Mouse (Mus musculus): ENCODE results near the gene Astn2. TPM values are rescaled to one million over a fixed set of nuclear protein-coding genes. Genes with fewer than 3 reads are reported as not detected.

Gene Astn2
- total and polyA plus RNA-seq, 3 experiments, result not detected

- no peak for DNase-seq (ENCODE audit: low read depth, low spot score)
- H3K27me3 ChIP-seq (ENCODE audit: control insufficient read depth in 1 of 2, insufficient read depth in 2 of 2, low read length in 2 of 2), result no peaks in the 10 kb centered on the region
- H3K4me1 ChIP-seq (ENCODE audit: control insufficient read depth in 1 of 2, insufficient read depth in 2 of 2, low read length in 2 of 2), result no peaks in the 10 kb centered on the region
- H3K9ac ChIP-seq (ENCODE audit: control insufficient read depth, low read depth, low read length, poor library complexity, severe bottlenecking), result no peak overlapping the region
- H3K36me3 ChIP-seq (ENCODE audit: control insufficient read depth in 1 of 2, insufficient read depth in 2 of 2, low read length in 2 of 2), result no peaks in the 10 kb centered on the region
- H3K9me3 ChIP-seq (replicated peaks; ENCODE audit: insufficient read depth, low read length), result no peaks in the 10 kb centered on the region
- H3K4me3 ChIP-seq (ENCODE audit: control insufficient read depth in 1 of 2, insufficient read depth in 1 of 2, low read depth in 2 of 2, low read length in 2 of 2), result no peak overlapping the region
- H3K27ac ChIP-seq (ENCODE audit: control insufficient read depth, low read depth, low read length), result no peak overlapping the region
- no peak for TF ChIP-seq HCFC1 (IDR thresholded peaks at IDR 0.05; ENCODE audit: low read depth, low read length)
- TF ChIP-seq USF2 (IDR thresholded peaks at IDR 0.05; ENCODE audit: borderline replicate concordance in 1 of 2, insufficient read depth in 1 of 2, low read depth in 1 of 2, low read length in 2 of 2), result no peak
- no peak for TF ChIP-seq MAFK (IDR thresholded peaks at IDR 0.05; ENCODE audit: borderline replicate concordance, low read depth, low read length)
- TF ChIP-seq GATA1 (IDR thresholded peaks at IDR 0.05; ENCODE audit: low read depth, low read length), result no peak
- TF ChIP-seq MEF2A (IDR thresholded peaks at IDR 0.05; ENCODE audit: extremely low read depth, insufficient replicate concordance, low read depth, low read length, poor library complexity, severe bottlenecking), result no peak
- TF ChIP-seq RCOR1 (IDR thresholded peaks at IDR 0.05; ENCODE audit: low read depth, low read length), result no peak
- TF ChIP-seq MYB (IDR thresholded peaks at IDR 0.05; ENCODE audit: low read depth, low read length), result no peak
- no peak for TF ChIP-seq TAL1 (IDR thresholded peaks at IDR 0.05; ENCODE audit: low read length)
- no peaks in the 10 kb centered on the region for H3K79me2 ChIP-seq (ENCODE audit: control insufficient read depth, insufficient read depth, low read length, poor library complexity)
These were observed 26.8 kb upstream of the Astn2 start for GRCm38 (mm10) chr4:66431256-66431655.

GRCm38 (mm10) chr4:66425804-66426203, 21.4 kb upstream of the Astn2 start:
- H3K4me1 ChIP-seq (ENCODE audit: control insufficient read depth in 1 of 2, insufficient read depth in 2 of 2, low read length in 2 of 2), result no peaks in the 10 kb centered on the region
- no peak overlapping the region for H3K9ac ChIP-seq (ENCODE audit: control insufficient read depth, low read depth, low read length, poor library complexity, severe bottlenecking)
- no peaks in the 10 kb centered on the region for H3K79me2 ChIP-seq (ENCODE audit: control insufficient read depth, insufficient read depth, low read length, poor library complexity)
- H3K27ac ChIP-seq (ENCODE audit: control insufficient read depth, low read depth, low read length), result no peak overlapping the region
- TF ChIP-seq MYC (IDR thresholded peaks at IDR 0.05; ENCODE audit: low read depth, low read length), result no peak
- no peak for TF ChIP-seq GATA1 (IDR thresholded peaks at IDR 0.05; ENCODE audit: low read depth, low read length)
- no peaks in the 10 kb centered on the region for H3K9me3 ChIP-seq (replicated peaks; ENCODE audit: insufficient read depth, low read length)
- H3K36me3 ChIP-seq (ENCODE audit: control insufficient read depth in 1 of 2, insufficient read depth in 2 of 2, low read length in 2 of 2), result no peaks in the 10 kb centered on the region
- no peak for DNase-seq (ENCODE audit: low read depth, low spot score)
- H3K27me3 ChIP-seq (ENCODE audit: control insufficient read depth in 1 of 2, insufficient read depth in 2 of 2, low read length in 2 of 2), result no peaks in the 10 kb centered on the region
- H3K4me3 ChIP-seq (ENCODE audit: control insufficient read depth in 1 of 2, insufficient read depth in 1 of 2, low read depth in 2 of 2, low read length in 2 of 2), result no peak overlapping the region

- Histone ChIP-seq H3K4me1 (ENCODE audit: control insufficient read depth in 1 of 2, insufficient read depth in 2 of 2, low read length in 2 of 2) (no peaks in the 10 kb centered on the region), H3K27ac (ENCODE audit: control insufficient read depth, low read depth, low read length) (no peak overlapping the region), H3K36me3 (ENCODE audit: control insufficient read depth in 1 of 2, insufficient read depth in 2 of 2, low read length in 2 of 2) (no peaks in the 10 kb centered on the region), H3K4me3 (ENCODE audit: control insufficient read depth in 1 of 2, insufficient read depth in 1 of 2, low read depth in 2 of 2, low read length in 2 of 2) (no peak overlapping the region), H3K27me3 (ENCODE audit: control insufficient read depth in 1 of 2, insufficient read depth in 2 of 2, low read length in 2 of 2) (no peaks in the 10 kb centered on the region), H3K79me2 (ENCODE audit: control insufficient read depth, insufficient read depth, low read length, poor library complexity) (no peaks in the 10 kb centered on the region), H3K9ac (ENCODE audit: control insufficient read depth, low read depth, low read length, poor library complexity, severe bottlenecking) (no peak overlapping the region), H3K9me3 (replicated peaks; ENCODE audit: insufficient read depth, low read length) (no peaks in the 10 kb centered on the region)
- no peak for DNase-seq (ENCODE audit: low read depth, low spot score)
- TF ChIP-seq POLR2A (IDR thresholded peaks at IDR 0.05; ENCODE audit: control insufficient read depth in 1 of 2, insufficient read depth in 1 of 2, low read depth in 1 of 2, low read length in 2 of 2, poor library complexity in 1 of 2) (no peak), KAT2A (conservative IDR thresholded peaks at IDR 0.05; ENCODE audit: low read depth, low read length) (no peak), USF1 (IDR thresholded peaks at IDR 0.05; ENCODE audit: low read depth, low read length) (no peak), NRF1 (IDR thresholded peaks at IDR 0.05; ENCODE audit: insufficient read depth, low read depth, low read length, poor library complexity, severe bottlenecking) (no peak), MXI1 (IDR thresholded peaks at IDR 0.05; ENCODE audit: low read depth, low read length) (no peak), POLR2AphosphoS5 (IDR thresholded peaks at IDR 0.05; ENCODE audit: borderline replicate concordance, low read depth, low read length) (no peak)
These were observed 10.4 kb upstream of the Astn2 start for GRCm38 (mm10) chr4:66414778-66415177.

All from MEL (cell line).